Mouse (Mus musculus) spleen, adult 2 months (tissue): ENCODE results near the gene Tmbim4. TPM values are rescaled to one million over a fixed set of nuclear protein-coding genes. Genes with fewer than 3 reads are reported as not detected.

Experiments used
- DNase-seq, 2 experiments: peaks; one replicate each; pipeline versions ENCODE4 v3.0.0 to v3.0.0-alpha.2; 2012 to 2021; ENCODE audit warnings: low spot score in 2 of 2, low read depth in 1 of 2
- H3K27ac ChIP-seq: fragments of 200-500 bp; 2 replicates; pipeline ENCODE4 v1.5.1; 2012; ENCODE audit warnings: low read length, inconsistent platforms; ENCODE audit not compliant: insufficient read depth
- H3K27me3 ChIP-seq: fragments of 200-500 bp; 2 replicates; pipeline ENCODE4 v1.6.1; 2012; ENCODE audit warnings: mild to moderate bottlenecking, moderate library complexity, low read length, inconsistent platforms; ENCODE audit not compliant: control insufficient read depth, insufficient read depth
- H3K36me3 ChIP-seq: fragments of 200-500 bp; 2 replicates; pipeline ENCODE4 v1.6.1; 2012; ENCODE audit warnings: mild to moderate bottlenecking, low read length, inconsistent platforms; ENCODE audit not compliant: control insufficient read depth, insufficient read depth
- H3K4me1 ChIP-seq: fragments of 200-500 bp; 2 replicates; pipeline ENCODE4 v1.6.1; 2011; ENCODE audit warnings: inconsistent platforms; ENCODE audit not compliant: control insufficient read depth, insufficient read depth, insufficient read length
- H3K4me3 ChIP-seq: fragments of 200-500 bp; 2 replicates; pipeline ENCODE4 v1.5.1; 2011; ENCODE audit warnings: mild to moderate bottlenecking, inconsistent platforms; ENCODE audit not compliant: insufficient read depth, insufficient read length; ENCODE audit errors: extremely low read depth
- CTCF ChIP-seq: fragments of 200-500 bp; IDR thresholded peaks from 2 replicates; pipeline ENCODE4 v1.5.1; 2011; ENCODE audit warnings: mild to moderate bottlenecking, inconsistent platforms; ENCODE audit not compliant: insufficient read depth, insufficient read length, insufficient replicate concordance; ENCODE audit errors: extremely low read depth
- POLR2A ChIP-seq: fragments of 200-500 bp; IDR thresholded peaks from 2 replicates; pipeline ENCODE4 v1.6.1; 2011; ENCODE audit warnings: low read depth, low read length, inconsistent platforms
- WGBS: fragments of 180-500 bp; shearing (Covaris S2); methylation state at CpG from one replicate; pipeline ENCODE4 v1.1.7; 2018; 5-methylcytosine and 5-hydroxymethylcytosine counted together
- polyA plus RNA-seq: library from polyadenylated mRNA; depleted of rRNA; stranded (reverse); fragments of >200 nt; gene quantifications from 2 replicates; pipeline ENCODE4 v1.2.3, GENCODE M21; 2012

Tmbim4 gene
- polyA plus RNA-seq, 1 experiment: 110 TPM

DNA sequence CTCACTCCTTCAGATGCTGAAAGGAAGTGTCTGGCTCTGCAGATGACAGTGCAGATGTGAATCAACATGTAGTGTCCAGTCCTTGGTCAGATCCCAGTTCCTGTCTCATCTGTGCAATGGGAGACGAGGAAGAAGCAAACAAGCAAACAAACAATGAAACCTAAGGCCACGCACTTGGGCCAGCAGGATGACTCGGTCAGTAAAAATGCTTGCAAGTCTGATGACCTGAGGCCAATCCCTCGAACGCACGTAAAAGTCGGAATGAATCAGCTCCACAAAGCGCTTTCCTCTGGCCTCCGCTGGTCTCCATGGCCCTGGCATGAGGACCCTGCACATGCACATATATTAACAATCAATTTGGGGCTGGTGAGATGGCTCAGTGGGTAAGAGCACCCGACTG lies 17.6 kb downstream of the Tmbim4 start:
- Histone ChIP-seq H3K4me3 (no peak overlapping the region), H3K4me1 (peaks cover 3% of the 10 kb centered on the region; the same call in 1 of the 2 replicates), H3K36me3 (peaks cover 13% of the 10 kb centered on the region), H3K27me3 (no peaks in the 10 kb centered on the region), H3K27ac (no peak overlapping the region)
- 95% methylated on average over 10 of the region's 10 CpGs for WGBS
- no peak for TF ChIP-seq POLR2A
- TF ChIP-seq CTCF: no peak
- no peak for DNase-seq

DNA sequence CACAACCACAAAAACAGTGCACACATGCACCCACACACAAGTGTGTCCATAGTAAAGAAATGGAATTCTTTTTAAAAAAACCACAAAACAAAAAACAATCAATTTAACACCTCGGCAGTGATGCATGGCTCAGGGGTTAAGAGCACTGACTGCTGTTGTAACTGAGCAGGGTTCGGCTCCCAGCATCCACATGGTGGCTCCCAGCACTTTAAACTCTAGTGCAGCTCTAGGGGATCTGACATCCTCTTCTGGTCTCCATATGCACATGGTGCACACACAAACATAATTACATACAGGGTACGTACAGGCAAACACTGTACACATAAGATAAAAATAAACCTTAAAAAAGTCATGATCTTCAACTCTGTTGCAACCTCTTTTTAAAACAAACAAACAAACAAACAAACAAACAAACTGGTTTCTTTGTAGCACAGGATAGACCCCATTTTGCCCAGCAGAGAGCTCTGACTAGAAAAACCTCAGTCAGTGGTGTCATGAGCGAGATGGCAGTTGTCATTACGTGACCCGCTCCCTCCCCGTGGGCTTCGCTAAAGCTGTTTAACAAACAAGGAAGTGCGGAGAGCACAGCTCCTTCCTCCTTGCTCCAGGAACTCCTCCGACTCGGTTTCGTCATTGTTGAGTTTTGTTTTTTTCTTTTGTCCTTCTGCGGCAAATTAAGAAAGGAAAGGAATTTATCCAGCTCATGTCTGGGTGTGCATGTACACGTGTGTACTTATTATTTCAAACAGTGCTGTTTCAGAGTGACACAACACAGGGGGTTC lies 18.4 kb downstream of the Tmbim4 start:
- Histone ChIP-seq H3K36me3 (peaks cover 14% of the 10 kb centered on the region), H3K4me3 (peak overlapping the region; percentile 15; the same call in 1 of the 2 replicates), H3K27me3 (no peaks in the 10 kb centered on the region), H3K27ac (peak overlapping the region; percentile 57), H3K4me1 (peaks cover 3% of the 10 kb centered on the region; the same call in 1 of the 2 replicates)
- WGBS: 36% methylated on average over 14 of the region's 14 CpGs
- DNase-seq: peak; percentile 20 to 35
- TF ChIP-seq POLR2A (no peak; the same call in 1 of the 2 replicates), CTCF (no peak)

GRCm38 (mm10) chr10:120220776-120221175 lies 19.4 kb downstream of the Tmbim4 start:
- no peak for TF ChIP-seq POLR2A
- no peak for TF ChIP-seq CTCF
- no peak for DNase-seq
- Histone ChIP-seq H3K4me1 (peaks cover 3% of the 10 kb centered on the region; the same call in 1 of the 2 replicates), H3K27ac (peak overlapping the region; percentile 62; the same call in 1 of the 2 replicates), H3K4me3 (no peak overlapping the region), H3K36me3 (peaks cover 11% of the 10 kb centered on the region), H3K27me3 (no peaks in the 10 kb centered on the region)
- 47% methylated on average over 7 of the region's 7 CpGs for WGBS

- peak within 1 kb of the TSS; percentile 92 for H3K4me3 ChIP-seq
- H3K36me3 ChIP-seq: peaks cover 14% of the 10 kb centered on the region
- H3K4me1 ChIP-seq: peaks cover 8% of the 10 kb centered on the region; the same call in 1 of the 2 replicates
- under 1% methylated on average over 57 of the region's 57 CpGs for WGBS
- H3K27ac ChIP-seq: peak within 1 kb of the TSS; percentile 31; the same call in 1 of the 2 replicates
- TF ChIP-seq POLR2A (peak; percentile 77; the same call in 1 of the 2 replicates), CTCF (no peak)
- DNase-seq: peak; percentile 68 to 84
- H3K27me3 ChIP-seq: no peaks in the 10 kb centered on the region
Observed at GRCm38 (mm10) chr10:120226871-120227661, 25.7 kb downstream of the Tmbim4 start, which contains the start of gene Llph. Llph (plus strand) TSS chr10:120227070.

GRCm38 (mm10) chr10:120231718-120232117 lies 30.3 kb downstream of the Tmbim4 start:
- H3K4me3 ChIP-seq: no peak overlapping the region
- no peak overlapping the region for H3K27ac ChIP-seq
- peak; percentile 49 to 79 for DNase-seq
- TF ChIP-seq CTCF: peak; percentile 76; the same call in 1 of the 2 replicates
- no peak for TF ChIP-seq POLR2A
- no peaks in the 10 kb centered on the region for H3K27me3 ChIP-seq
- H3K36me3 ChIP-seq: peaks cover 14% of the 10 kb centered on the region
- peaks cover 8% of the 10 kb centered on the region; the same call in 1 of the 2 replicates for H3K4me1 ChIP-seq
- WGBS: 25% methylated on average over 5 of the region's 5 CpGs

GRCm38 (mm10) chr10:120233655-120234367 lies 32.4 kb downstream of the Tmbim4 start:
- no peak overlapping the region for H3K4me3 ChIP-seq
- DNase-seq: peak; percentile 28 to 35
- no peaks in the 10 kb centered on the region for H3K27me3 ChIP-seq
- 40% methylated on average over 18 of the region's 18 CpGs for WGBS
- no peak overlapping the region for H3K27ac ChIP-seq
- H3K4me1 ChIP-seq: no peaks in the 10 kb centered on the region
- TF ChIP-seq POLR2A: no peak
- TF ChIP-seq CTCF: no peak; the same call in 1 of the 2 replicates
- H3K36me3 ChIP-seq: peaks cover 13% of the 10 kb centered on the region
